Mouse (Mus musculus): Measurements from ENCODE around the gene Slc6a5.

Gene Slc6a5

GRCm38 (mm10) chr7:49909850-49910249 lies at the start of gene Slc6a5:
Gene Slc6a5, plus strand, starts transcription at chr7:49910146.
- peak; percentile 41 for DNase-seq

GRCm38 (mm10) chr7:49861196-49861595 lies 48.8 kb upstream of the Slc6a5 start:
- no peak for DNase-seq

DNA sequence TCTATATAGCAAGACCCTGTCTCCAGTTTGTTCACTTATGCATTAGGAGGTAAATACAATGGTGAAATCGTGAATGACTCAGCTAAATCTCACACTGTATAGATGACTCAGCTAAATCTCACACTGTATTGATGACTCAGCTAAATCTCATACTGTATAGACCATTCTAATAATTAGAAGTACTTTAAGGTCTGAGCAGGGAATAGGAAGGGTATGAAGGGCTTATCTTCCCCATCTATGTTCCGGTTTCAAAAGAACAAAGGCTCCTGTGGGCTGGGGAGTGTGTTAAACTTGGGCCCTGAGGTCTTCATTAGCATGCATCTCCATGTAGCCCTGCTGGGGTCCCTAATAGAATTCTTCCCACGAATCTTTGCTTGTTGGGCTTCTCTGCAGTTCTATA lies 46.2 kb upstream of the Slc6a5 start:
- no peak for DNase-seq

GRCm38 (mm10) chr7:49869656-49870055 lies 40.3 kb upstream of the Slc6a5 start:
- DNase-seq = no peak

GRCm38 (mm10) chr7:49870276-49870675 lies 39.7 kb upstream of the Slc6a5 start:
- DNase-seq = no peak

DNA sequence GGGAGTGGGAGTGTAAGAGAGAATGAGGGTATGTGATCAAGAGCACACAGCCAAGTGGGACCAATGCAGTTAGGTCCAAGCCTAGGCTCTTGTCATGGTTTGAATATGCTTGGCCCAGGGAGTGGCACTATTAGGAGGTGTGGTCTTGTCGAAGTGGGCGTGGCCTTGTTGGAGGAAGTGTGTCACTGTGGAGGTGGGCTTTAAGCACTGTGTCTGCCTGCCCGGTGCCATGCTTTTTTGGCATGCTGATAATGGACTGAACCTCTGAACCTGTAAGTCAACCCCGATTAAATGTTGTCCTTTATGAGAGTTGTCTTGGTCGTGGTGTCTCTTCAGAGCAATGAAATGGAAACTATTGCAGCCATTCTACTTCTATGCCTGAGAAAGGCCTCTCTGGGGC lies 32.6 kb upstream of the Slc6a5 start:
- DNase-seq = no peak

- peak; percentile 59 for DNase-seq
Observed at GRCm38 (mm10) chr7:49879051-49879450, 30.9 kb upstream of the Slc6a5 start.

DNA sequence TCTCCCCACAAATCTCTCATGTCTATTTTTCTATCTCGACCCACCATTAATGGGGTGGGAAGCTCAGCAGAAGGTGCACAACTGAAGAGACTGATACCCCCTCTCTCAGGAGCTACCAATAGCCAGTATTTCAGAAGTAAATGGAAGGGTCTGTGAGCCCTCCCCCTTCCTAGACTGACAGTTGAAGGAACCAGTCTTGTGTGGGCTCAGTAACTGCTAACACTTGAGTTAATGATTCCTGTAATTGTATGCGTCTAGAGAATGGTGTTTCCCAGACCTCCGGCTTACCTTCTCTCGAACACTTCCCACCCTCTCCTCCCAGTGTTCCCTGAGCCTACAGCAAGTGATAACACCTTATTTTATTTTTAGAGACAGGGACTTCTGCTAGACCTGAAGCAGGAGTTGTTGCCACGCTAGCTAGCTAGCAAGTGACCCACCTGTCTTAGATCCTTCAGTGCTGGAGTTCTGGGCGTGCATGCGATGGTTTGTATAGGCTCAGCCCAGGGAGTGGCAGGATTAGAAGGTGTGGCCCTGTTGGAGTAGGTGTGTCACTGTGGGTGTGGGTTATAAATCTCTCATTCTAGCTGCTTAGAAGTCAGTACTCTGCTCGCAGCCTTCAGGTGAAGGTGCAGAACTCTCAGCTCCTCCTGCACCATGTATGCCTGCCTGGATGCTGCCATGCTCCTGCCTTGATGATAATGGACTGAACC lies 29.8 kb upstream of the Slc6a5 start:
- DNase-seq = no peak

GRCm38 (mm10) chr7:49882288-49882687 lies 27.7 kb upstream of the Slc6a5 start:
- DNase-seq = no peak

GRCm38 (mm10) chr7:49882694-49883389 lies 27.1 kb upstream of the Slc6a5 start:
- peak; percentile 38 for DNase-seq

- DNase-seq = no peak
Observed at GRCm38 (mm10) chr7:49887776-49888390, 22.1 kb upstream of the Slc6a5 start.

- no peak for DNase-seq
Observed at GRCm38 (mm10) chr7:49894786-49895185, 15.2 kb upstream of the Slc6a5 start.

DNA sequence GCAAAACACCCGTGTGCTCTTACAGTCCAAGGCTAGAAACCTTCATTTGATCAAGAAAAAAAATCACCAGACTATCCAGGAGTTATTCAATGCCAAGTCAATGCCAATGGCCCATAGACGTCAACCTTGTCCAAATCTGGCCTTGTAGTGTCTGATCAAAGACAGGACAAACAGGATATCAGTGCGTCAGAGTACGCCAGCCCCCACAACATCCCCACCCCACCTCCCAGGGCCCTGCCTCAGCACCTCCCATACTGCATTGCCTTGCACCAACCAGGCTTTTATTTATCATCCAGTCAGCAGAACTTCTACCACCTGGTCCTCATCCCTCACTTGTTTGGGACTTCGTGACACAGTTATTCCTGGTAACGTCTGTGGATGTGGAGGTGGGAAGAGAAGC lies 14.7 kb upstream of the Slc6a5 start:
- no peak for DNase-seq

DNA sequence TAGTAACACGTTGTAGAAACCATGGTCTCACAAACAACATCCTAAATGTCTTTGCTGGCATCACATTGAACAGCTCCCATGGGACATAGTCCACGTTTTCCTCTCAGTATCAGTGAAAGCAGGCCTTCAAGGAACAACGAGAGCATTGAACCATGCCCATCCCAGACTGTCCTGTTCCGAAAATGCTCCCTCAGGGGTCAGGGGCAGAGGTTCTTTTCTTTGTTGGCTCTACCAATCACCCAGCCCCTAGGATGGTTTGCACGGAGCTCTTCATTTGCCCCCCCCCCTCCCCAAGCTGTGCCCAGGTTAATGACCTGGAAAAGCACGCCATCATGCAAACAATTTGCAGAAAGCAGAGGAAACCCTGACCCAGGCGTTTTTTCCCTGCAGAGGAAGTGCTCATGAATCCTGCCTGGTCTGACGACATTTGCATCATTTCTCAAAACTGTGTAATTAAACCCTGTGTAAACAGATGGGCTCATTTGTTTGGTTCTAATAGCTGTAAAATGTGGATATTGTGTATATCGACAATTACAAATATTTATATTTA lies 7.9 kb upstream of the Slc6a5 start:
- DNase-seq = peak; percentile 42

DNA sequence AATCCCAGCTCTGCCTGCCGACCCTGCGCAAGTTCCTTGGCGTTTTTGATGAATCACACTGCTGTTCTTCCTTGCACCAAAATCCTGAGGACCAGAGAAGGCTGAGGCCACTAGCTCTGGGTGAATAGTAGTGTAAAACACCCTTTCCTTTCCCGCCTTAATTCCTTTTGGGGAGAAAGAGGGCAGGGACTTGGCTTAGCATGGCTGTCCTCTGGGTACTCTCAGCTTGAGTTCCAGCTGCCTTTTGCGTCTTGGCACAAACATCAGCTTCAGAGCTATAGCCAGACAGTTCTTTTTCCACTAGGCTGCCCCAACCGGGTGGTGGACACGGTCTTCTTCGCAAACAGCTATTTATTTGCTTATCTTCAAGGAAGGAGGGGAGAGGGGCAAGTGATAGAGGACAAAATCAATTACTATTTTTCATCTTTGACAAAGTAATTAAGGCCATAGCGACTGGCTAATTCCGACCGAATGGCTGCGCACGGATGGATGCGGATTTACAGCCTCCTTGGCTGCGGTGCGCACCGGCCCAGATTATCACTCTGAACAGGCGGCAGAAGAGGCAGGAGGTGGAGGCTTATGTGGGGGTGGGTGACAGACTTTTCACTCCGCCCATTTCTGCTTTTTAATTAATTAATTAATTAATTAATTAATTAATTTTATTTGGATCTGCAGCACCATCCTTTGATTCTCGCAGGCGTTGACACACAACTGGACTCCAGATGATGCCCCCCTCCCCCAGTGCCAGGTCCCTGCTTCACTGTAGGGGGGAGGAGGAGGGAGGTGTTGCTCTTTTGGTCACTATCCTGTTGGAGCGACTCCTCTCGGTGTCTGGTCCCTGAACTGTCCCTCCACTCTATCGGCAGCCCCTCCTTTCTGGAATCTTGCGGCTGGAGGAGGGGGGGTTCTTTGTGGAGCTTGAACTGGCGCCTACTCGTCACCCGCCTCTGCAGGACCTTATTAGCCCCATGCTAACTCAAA lies 2.5 kb upstream of the Slc6a5 start:
- peak; percentile 54 for DNase-seq

DNA sequence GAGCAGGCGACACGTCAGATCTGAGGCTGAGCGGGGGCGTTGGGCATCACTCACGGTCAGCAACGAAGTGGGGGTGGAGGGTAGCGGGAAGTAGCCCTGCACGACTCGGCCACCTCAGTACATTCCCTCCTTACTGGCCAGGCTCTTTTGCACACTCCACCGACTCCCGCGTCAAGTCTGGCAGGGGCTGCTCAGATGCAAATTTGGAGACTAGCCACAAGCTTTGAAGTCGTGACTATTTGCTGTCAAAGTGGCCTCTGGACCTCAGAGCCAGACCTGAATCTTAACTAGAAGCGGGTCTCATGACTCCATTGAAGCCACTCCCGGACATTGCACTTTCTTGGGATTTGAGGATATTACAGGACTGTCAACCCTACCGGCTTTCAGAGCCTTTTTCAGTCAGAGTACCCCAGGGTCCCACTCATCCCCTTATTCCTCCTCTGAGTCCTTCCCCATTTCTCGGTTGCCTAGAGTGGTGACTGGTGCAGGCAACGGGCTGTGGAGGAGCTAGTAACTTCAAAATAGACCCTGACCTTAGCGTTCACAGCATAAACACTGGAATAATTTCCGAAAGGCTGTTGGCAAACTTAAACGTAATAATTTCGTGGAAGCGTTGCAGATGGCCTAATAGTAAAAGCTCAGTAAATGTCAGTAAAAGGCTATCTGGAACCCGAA lies 1.6 kb upstream of the Slc6a5 start:
- no peak for DNase-seq

- peak; percentile 67 for DNase-seq
Observed at GRCm38 (mm10) chr7:49908990-49909411, 945 bp upstream of the Slc6a5 start.

DNA sequence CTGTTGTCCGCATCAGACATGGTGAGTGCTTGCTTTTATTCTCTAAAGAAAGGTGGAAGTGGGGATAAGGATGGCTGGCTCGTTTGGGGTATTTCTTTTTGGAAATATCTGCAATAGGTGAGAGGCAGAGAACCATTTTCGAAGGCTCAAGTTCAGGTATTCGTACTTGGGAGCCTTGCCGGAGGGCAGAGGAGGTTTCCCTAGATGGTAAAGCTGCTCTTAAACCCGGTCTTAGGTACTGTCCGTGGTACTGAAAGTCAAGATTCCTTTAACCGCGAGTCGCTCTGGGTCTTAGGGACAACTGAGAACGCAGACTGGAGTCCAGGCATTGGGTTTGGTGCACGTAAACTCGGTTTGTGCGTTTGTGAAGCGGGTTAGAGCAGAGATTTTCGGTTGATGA lies 415 bp downstream of the Slc6a5 start:
- peak; percentile 78 for DNase-seq

DNA sequence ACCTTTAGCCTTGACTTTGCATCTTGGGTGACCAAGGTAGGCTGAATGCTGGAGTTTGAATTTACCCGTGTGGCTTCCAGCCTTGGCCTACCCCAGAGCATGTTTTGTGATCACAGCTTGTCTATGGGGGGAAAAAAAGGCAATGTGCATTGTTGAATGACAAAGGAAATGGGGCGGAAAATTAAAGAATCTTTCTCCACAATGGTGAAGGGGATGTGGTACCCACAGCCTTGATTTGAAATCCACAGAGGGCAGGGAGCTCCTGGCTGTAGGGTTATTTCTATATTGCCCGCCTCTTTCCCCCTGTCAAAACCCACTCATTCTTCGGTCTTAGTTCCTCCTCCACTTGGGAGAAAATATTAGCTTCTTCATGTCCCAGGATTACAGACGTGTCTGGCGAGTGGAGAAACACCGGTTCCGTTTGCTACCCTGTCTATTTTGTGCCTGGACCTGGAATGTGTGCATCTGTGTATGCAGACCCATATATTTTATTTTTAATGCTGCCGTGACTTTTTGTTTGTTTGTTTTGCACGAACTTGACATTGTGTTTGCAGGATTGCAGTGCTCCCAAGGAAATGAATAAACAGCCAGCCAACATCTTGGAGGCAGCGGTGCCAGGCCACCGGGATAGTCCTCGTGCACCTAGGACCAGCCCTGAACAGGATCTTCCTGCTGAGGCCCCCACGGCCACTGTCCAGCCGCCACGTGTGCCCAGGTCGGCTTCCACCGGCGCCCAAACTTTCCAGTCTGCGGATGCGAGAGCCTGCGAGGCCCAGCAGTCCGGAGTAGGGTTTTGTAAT lies 1.4 kb downstream of the Slc6a5 start:
- peak; percentile 48 for DNase-seq

- DNase-seq = peak; percentile 66
Observed at GRCm38 (mm10) chr7:49911947-49912262, 2.0 kb downstream of the Slc6a5 start.

GRCm38 (mm10) chr7:49913164-49913563 lies 3.2 kb downstream of the Slc6a5 start:
- DNase-seq = no peak

Measured in retina, postnatal 1 day (tissue).